Mouse (Mus musculus): ENCODE data around the gene Rab42.

Gene Rab42

DNA sequence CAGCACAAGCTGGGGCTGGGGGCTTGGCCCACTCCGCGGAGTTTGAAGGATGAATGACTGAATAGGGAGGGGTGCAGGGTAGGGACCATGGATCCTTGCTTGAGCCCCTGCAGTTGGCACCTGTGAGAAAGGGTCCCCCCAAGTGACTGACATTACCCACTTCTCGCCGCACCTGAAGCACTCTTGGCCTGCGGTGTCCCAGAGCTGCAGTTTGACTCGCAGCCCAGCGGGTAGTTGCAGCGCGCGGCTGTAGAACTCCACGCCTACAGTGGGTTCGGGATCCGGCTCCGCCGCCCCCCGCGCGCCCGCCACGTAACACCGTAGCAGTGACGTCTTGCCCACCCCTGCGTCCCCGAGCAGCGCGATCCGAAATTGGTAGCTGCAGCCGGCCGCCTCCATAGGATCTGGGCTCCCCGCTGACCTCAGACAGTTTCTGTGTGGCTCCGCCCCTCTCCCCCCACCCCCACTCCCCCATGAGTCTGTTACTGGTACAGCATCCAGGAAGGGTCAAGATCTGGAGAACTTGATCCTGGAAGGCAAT lies at the start of gene Rab42:
TSS of gene Rab42 (minus strand) at position 447 of the 541 bp plus-strand sequence.
- peak; percentile 85 for DNase-seq

GRCm38 (mm10) chr4:132352739-132353138 lies 49.6 kb upstream of the Rab42 start:
- peak; percentile 29 for DNase-seq

- no peak for DNase-seq
These were observed 48.2 kb upstream of the Rab42 start for GRCm38 (mm10) chr4:132351401-132351800.

- DNase-seq: no peak
These were observed 47.7 kb upstream of the Rab42 start for GRCm38 (mm10) chr4:132350854-132351253.

- DNase-seq: no peak
These were observed 47.0 kb upstream of the Rab42 start for GRCm38 (mm10) chr4:132350123-132350740.

DNA sequence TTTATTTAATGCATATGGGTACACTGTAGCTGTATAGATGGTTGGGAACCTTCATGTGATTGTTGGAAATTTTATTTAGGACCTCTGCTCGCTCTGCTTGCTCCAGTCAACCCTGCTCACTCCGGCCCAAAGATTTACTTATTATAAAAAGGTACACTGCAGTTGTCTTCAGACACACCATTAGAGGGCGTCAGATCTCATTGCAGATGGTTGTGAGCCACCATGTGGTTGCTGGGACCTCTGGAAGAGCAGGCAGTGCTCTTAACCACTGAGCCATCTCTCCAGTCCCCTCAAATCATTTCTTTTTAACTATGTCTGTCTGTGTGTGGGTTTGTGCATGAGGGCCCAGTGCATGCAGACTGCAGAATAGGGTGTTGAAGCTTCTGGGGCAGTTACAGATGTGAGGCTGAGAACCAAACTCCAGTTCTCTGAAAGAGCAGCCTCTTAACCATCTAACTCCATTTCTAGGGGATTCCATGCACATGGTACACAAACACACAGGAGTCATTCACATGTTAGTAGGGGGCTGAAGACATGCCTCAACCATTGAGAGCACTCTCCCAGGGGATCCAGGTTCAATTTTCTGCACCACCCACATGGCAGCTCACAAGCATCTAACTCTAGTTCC lies 46.4 kb upstream of the Rab42 start:
- DNase-seq: no peak

DNA sequence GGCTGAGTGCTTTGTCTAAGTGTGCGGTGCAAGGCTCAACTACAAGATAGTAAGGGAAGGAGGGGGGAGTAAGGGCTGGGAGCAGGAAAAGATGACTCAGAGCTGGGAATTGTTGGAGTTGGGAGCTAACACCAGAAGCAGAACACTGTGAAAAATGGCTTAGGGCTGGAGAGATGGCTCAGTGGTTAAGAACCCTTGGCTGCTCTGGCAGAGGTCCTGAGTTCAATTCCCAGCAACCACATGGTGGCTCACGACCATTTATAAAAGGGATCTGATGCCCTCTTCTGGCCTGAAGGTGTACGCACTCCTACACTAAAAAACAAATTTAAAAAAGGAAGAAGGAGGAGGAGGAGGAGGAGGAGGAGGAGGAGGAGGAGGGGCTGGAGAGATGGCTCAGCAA lies 43.5 kb upstream of the Rab42 start:
- no peak for DNase-seq

DNA sequence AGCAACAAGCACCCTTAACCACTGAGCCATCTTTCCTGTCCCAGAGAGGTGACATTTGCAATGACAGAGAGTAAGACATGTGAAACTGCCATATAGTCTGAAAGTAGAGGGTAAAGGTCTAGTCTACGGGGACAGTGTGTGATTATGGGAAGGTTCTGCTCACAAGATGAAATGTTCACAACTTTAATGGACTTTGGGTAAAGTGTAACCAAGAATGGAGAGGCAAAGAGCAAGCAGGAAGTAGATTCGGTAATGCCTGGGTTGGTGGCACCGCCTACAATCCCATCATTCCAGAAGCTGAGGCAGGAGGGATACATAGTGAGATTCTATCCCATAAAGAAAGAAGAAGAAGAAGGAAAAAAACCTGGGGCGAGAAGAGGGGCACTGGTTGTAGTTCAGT lies 43.1 kb upstream of the Rab42 start:
- DNase-seq: no peak

- DNase-seq: no peak
These were observed 42.6 kb upstream of the Rab42 start for GRCm38 (mm10) chr4:132345843-132346212.

GRCm38 (mm10) chr4:132345135-132345842 lies 42.1 kb upstream of the Rab42 start:
- peak; percentile 93 for DNase-seq

GRCm38 (mm10) chr4:132344403-132345134 lies 41.4 kb upstream of the Rab42 start:
- DNase-seq: no peak

- DNase-seq: no peak
These were observed 38.3 kb upstream of the Rab42 start for GRCm38 (mm10) chr4:132341451-132341850.

DNA sequence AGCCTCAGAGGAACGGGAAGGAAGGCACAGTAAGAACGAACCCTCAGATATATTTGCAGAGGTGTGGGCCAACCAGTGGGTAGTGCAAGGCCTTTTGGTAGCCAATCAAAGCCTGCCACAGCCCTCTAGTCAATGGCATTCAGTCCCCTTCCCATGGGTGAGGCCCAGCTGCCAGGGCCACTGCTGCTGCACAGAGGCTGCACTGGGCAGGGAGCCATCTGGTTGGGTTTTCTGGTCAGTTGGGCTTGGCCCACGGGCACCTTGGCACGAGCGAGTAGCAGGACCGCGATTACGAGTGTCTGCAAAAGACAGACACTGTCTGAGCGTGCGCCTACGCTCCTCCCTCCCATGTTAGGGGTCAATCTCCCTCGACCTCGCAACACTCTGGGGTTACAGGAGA lies 35.8 kb upstream of the Rab42 start:
- DNase-seq: no peak

GRCm38 (mm10) chr4:132332880-132333279 lies 29.7 kb upstream of the Rab42 start:
- DNase-seq: no peak

- DNase-seq: no peak
These were observed 28.8 kb upstream of the Rab42 start for GRCm38 (mm10) chr4:132331960-132332359.

DNA sequence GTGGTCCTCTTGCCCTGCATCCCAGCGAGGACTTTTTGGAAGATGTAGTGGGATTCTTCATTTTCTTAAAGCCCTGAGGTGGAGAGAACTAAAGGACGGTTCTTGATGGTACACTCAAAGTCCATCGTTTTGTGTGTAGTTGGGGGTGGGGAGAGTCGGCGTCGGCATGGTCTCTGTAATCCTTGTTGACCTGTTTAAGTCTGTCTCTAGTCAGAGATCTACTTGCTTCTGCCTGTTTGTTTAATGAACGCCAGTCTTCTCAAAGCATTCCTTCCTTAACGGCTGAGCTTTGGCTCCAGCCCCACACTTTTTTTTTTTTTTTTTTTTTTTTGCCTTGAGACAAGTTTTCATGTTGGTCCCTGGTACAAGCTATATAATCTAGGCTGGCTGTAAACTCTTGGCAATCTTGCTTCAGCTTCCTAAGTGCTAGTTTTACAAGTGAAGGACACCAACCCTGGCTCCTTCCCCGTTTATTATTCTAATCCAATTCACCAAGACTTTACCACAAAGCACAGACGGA lies 26.7 kb upstream of the Rab42 start:
- no peak for DNase-seq

GRCm38 (mm10) chr4:132329115-132329834 lies 26.1 kb upstream of the Rab42 start, which contains the start of gene Trnau1ap:
TSS of gene Trnau1ap (minus strand) at chr4:132329538.
- peak; percentile 95 for DNase-seq

DNA sequence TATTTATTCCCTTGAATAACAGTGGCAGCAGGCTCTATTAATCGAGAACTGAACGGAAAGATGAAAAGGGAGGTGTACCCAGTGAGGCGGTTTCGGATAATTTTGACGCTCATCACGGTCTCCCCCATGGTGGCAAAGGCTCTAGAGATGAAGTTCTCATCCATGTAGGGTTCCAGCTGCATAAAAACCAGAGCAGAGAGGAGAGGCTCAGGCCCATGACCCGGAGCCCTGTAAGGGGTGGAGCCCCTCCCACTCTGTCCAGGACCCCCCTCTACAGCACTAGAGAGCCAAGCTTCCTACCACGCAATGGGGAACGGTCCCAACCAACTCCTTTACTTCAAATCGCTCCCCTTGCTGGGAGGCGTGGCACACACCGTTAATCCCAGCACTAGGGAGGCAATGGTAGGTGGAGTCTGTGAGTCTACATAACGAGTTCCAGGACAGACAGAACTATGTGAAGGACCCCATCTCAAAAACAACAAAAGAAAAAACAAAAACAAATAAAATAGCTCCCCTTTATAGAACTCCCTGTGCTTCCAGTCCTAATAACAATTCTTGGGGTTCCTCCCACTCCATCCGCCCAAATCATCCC lies 25.3 kb upstream of the Rab42 start:
- no peak for DNase-seq

DNA sequence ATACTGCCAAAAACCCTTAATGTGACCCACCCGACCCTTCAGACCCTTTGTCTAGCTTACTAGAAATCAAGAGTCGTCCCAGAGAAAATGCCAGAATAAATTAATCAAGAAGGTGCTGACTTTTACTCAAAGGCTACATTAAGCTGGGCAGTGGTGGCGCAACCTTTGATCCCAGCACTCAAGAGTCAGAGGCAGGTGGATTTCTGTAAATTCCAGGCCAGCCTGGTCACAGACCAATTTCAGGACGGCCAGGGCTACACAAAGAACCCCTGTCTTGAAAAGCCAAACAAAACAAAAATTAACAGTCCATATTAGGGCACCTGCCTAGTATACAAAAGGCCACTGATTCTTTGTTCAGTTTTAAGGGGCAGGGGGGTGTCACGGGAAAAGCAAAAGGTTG lies 23.3 kb upstream of the Rab42 start:
- no peak for DNase-seq

DNA sequence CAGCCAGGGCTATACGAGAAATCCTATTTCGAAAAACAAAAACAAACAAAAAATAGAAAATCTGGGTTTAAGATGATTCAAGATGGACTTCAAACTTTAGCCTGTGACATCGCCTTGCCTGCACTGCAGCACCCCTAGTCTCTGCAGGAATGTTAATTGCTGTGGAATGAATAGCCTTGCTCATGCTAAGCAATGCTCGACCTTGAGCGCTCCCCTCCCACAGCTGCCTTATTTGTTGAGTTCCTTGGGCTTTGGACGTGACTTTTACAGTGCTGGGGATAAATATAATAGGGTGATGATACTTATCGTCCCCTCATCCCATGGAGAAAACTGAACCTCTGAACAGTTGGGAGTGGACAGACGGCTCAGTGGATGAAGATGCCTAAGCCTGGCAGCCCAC lies 12.5 kb upstream of the Rab42 start:
- DNase-seq: no peak

DNA sequence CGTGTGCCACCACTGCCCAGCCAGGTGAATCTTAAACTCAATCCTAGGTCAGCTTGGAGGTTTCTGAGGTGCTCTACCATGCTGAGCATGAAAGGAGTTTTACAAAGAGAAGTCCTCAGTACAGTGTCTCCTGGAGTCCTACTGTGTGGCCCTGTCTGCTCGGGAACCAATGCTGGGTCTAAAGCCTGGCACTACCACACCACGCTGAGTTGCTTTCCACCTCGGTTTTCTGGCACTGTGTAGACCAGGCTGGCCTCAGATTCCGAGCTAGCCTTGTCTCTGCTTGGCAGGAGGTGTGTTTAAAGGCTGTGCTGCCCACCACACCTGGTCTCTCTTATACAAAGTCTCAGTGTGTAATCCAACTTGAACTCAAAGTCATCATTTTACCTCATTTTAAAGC lies 9.4 kb upstream of the Rab42 start:
- DNase-seq: no peak

GRCm38 (mm10) chr4:132311801-132312200 lies 8.6 kb upstream of the Rab42 start:
- no peak for DNase-seq

Measured in retina, postnatal 1 day (tissue).